Mouse (Mus musculus) limb, embryonic 11.5 days (tissue): ENCODE data around the gene Als2. TPM values are rescaled to one million over a fixed set of nuclear protein-coding genes. Genes with fewer than 3 reads are reported as not detected.
A peak's percentile ranks its signal among the peaks of the same experiment; 100 is the strongest.

Source experiments
- ATAC-seq: fragments of 200-750 bp; cut with Nextera tagmentation; 2 replicates; pipeline ENCODE4 v1.8.0; 2017; ENCODE audit warnings: low read depth; ENCODE audit not compliant: insufficient number of reproducible peaks, low FRiP score, low TSS enrichment
- DNase-seq: peaks from one replicate; pipeline ENCODE4 v3.0.0-alpha.2; 2015; ENCODE audit warnings: low spot score
- H3K27ac ChIP-seq: fragments of 300-500 bp; sonication (generic); replicated peaks from 2 replicates; pipeline ENCODE4 v1.5.1; 2014; ENCODE audit warnings: low read depth, mild to moderate bottlenecking, low read length
- H3K27me3 ChIP-seq: fragments of 300-500 bp; sonication (generic); 2 replicates; pipeline ENCODE4 v1.6.1; 2014; ENCODE audit warnings: mild to moderate bottlenecking, low read length, mixed read lengths; ENCODE audit not compliant: control insufficient read depth, insufficient read depth
- H3K36me3 ChIP-seq: fragments of 300-500 bp; sonication (generic); 2 replicates; pipeline ENCODE4 v1.6.1; 2014; ENCODE audit warnings: mild to moderate bottlenecking, low read length, moderate library complexity, mixed read lengths; ENCODE audit not compliant: control insufficient read depth, insufficient read depth
- H3K4me1 ChIP-seq: fragments of 300-500 bp; sonication (generic); 2 replicates; pipeline ENCODE4 v1.6.1; 2014; ENCODE audit warnings: low read length, mixed read lengths; ENCODE audit not compliant: control insufficient read depth, insufficient read depth
- H3K4me2 ChIP-seq: fragments of 300-500 bp; sonication (generic); 2 replicates; pipeline ENCODE4 v1.6.1; 2014; ENCODE audit warnings: low read depth, mild to moderate bottlenecking, moderate library complexity; ENCODE audit not compliant: severe bottlenecking
- H3K4me3 ChIP-seq: fragments of 300-500 bp; sonication (generic); 2 replicates; pipeline ENCODE4 v1.5.1; 2014; ENCODE audit warnings: low read depth, low read length
- H3K9ac ChIP-seq: fragments of 300-500 bp; sonication (generic); 2 replicates; pipeline ENCODE4 v1.6.1; 2014; ENCODE audit warnings: mild to moderate bottlenecking, low read length
- H3K9me3 ChIP-seq: fragments of 300-500 bp; sonication (generic); 2 replicates; pipeline ENCODE4 v1.6.1; 2016; ENCODE audit warnings: low read length; ENCODE audit not compliant: control insufficient read depth
- WGBS: fragments of 180-500 bp; shearing (Covaris S2); extraction: QIAGEN DNeasy Blood & Tissue Kit; methylation state at CpG from one replicate; pipeline ENCODE4 v1.1.7; 2014; 5-methylcytosine and 5-hydroxymethylcytosine counted together
- polyA plus RNA-seq: library from polyadenylated mRNA; unstranded; fragments of >200 nt; fragmentation: Nextera tagmentation; extraction: Ambion mirVana; gene quantifications from 2 replicates; pipeline ENCODE4 v1.2.1, GENCODE M21; 2014

Als2 gene
- polyA plus RNA-seq: 12.0 and 13.2 TPM in 2 replicates

- H3K27ac ChIP-seq: no peak within 1 kb of the TSS
- under 1% methylated on average over 57 of the region's 58 CpGs for WGBS
- peak within 1 kb of the TSS; percentile 86 for H3K4me3 ChIP-seq
- DNase-seq (peak; percentile 100), ATAC-seq (peak; percentile 98)
- no peaks in the 10 kb centered on the region for H3K4me1 ChIP-seq
- peak within 1 kb of the TSS; percentile 81 for H3K4me2 ChIP-seq
- no peaks in the 10 kb centered on the region for H3K9me3 ChIP-seq
- peak within 1 kb of the TSS; percentile 76 for H3K9ac ChIP-seq
- no peaks in the 10 kb centered on the region for H3K27me3 ChIP-seq
- no peaks in the 10 kb centered on the region for H3K36me3 ChIP-seq
Observed at GRCm38 (mm10) chr1:59236856-59237441, at the start of gene Als2. Als2 (minus strand) TSS chr1:59237231.

- WGBS: 72% methylated on average over 13 of the region's 13 CpGs
- no peak for DNase-seq
- H3K4me1 ChIP-seq: peaks cover 2% of the 10 kb centered on the region; the same call in 1 of the 2 replicates
- no peak for ATAC-seq
- no peaks in the 10 kb centered on the region for H3K36me3 ChIP-seq
- H3K9ac ChIP-seq: no peak overlapping the region
- H3K4me2 ChIP-seq: no peak overlapping the region
- no peak overlapping the region for H3K4me3 ChIP-seq
- no peak overlapping the region for H3K27ac ChIP-seq
- H3K9me3 ChIP-seq: no peaks in the 10 kb centered on the region
- no peaks in the 10 kb centered on the region for H3K27me3 ChIP-seq
Observed at GRCm38 (mm10) chr1:59286316-59286850, 49.4 kb upstream of the Als2 start.

GRCm38 (mm10) chr1:59285880-59286279, 48.8 kb upstream of the Als2 start:
- no peak for ATAC-seq
- no peak for DNase-seq
- WGBS: 88% methylated on average over 5 of the region's 5 CpGs
- H3K36me3 ChIP-seq: no peaks in the 10 kb centered on the region
- H3K9me3 ChIP-seq: no peaks in the 10 kb centered on the region
- no peak overlapping the region for H3K4me2 ChIP-seq
- H3K27me3 ChIP-seq: no peaks in the 10 kb centered on the region
- H3K9ac ChIP-seq: no peak overlapping the region
- H3K4me1 ChIP-seq: no peaks in the 10 kb centered on the region
- H3K27ac ChIP-seq: no peak overlapping the region
- H3K4me3 ChIP-seq: no peak overlapping the region

- 20% methylated on average over 3 of the region's 3 CpGs for WGBS
- H3K9me3 ChIP-seq: no peaks in the 10 kb centered on the region
- H3K36me3 ChIP-seq: no peaks in the 10 kb centered on the region
- ATAC-seq (no peak), DNase-seq (no peak)
- H3K4me3 ChIP-seq: no peak overlapping the region
- H3K27me3 ChIP-seq: no peaks in the 10 kb centered on the region
- H3K27ac ChIP-seq: no peak overlapping the region
- H3K4me1 ChIP-seq: peaks cover 25% of the 10 kb centered on the region
- H3K4me2 ChIP-seq: no peak overlapping the region
- H3K9ac ChIP-seq: no peak overlapping the region
Observed at GRCm38 (mm10) chr1:59272189-59272588, 35.2 kb upstream of the Als2 start.

DNA sequence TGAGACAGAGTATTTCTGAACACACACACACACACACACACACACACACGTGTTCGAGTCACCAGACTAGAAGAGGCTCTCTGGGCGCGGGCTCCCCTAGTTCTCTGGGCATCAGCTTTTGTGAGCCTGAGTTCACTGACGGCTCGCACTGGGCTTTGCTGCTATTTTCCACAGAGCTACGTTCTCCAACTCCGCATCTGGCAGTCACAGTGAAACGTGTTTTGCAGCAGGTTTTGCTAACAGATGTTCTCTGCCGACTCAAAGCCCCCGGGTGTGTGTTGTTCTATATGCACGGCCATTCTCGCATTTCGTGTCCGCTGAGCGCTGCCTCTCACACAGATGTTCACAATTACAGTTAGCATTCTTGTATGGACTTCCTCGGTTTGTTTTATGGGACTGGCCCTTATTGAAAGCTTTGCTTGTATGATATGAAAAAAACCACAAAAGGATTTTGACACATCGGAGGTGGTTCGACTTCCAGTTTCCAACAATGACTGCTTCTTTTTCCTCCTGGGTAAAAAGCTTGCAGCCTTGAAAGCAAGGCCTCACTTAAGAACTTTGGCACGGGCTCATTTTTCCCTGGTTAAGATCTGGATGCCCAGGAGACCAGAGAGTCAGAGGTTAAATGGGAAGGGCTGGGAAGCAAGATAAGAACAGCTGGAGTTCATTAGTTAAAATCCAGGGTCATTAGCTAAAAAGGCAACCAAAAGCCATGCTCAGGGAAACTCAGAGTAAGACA, 33.1 kb upstream of the Als2 start:
- H3K4me2 ChIP-seq: peak overlapping the region; percentile 1; the same call in 1 of the 2 replicates
- ATAC-seq: peak; percentile 84
- H3K9ac ChIP-seq: no peak overlapping the region
- H3K27me3 ChIP-seq: no peaks in the 10 kb centered on the region
- peak overlapping the region; percentile 86 for H3K27ac ChIP-seq
- DNase-seq: peak; percentile 86
- 7% methylated on average over 20 of the region's 20 CpGs for WGBS
- H3K4me1 ChIP-seq: peaks cover 25% of the 10 kb centered on the region
- no peaks in the 10 kb centered on the region for H3K9me3 ChIP-seq
- H3K36me3 ChIP-seq: no peaks in the 10 kb centered on the region
- no peak overlapping the region for H3K4me3 ChIP-seq

DNA sequence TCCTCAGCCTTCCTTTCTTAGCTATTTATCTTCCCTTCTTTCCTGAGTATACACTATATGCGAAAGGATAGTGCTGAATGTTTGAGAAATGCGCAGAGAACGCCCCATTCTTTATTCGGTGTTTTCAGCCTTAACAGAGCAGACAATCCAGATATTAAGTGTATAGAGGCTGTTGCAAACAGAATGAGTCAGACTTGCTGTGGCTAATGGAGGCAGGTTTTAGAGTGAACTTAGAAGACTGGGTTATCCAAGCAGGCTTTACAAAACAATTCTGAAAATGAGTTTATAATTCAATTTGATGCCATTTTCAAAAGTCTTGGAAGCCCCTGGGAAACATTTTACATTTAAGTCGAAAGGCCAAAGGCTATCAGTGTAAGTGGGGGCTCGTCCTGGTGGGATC, 32.4 kb upstream of the Als2 start:
- Histone ChIP-seq H3K4me1 (peaks cover 25% of the 10 kb centered on the region), H3K36me3 (no peaks in the 10 kb centered on the region), H3K27me3 (no peaks in the 10 kb centered on the region), H3K4me2 (peak overlapping the region; percentile 1; the same call in 1 of the 2 replicates), H3K4me3 (no peak overlapping the region), H3K9me3 (no peaks in the 10 kb centered on the region), H3K27ac (peak overlapping the region; percentile 86), H3K9ac (no peak overlapping the region)
- no peak for DNase-seq
- ATAC-seq: no peak
- 65% methylated on average over 6 of the region's 6 CpGs for WGBS

GRCm38 (mm10) chr1:59268931-59269330, 31.9 kb upstream of the Als2 start:
- Histone ChIP-seq H3K27ac (no peak overlapping the region; the same call in 1 of the 2 replicates), H3K27me3 (no peaks in the 10 kb centered on the region), H3K4me1 (peaks cover 25% of the 10 kb centered on the region), H3K9ac (no peak overlapping the region), H3K4me3 (no peak overlapping the region), H3K9me3 (no peaks in the 10 kb centered on the region), H3K36me3 (no peaks in the 10 kb centered on the region), H3K4me2 (no peak overlapping the region)
- DNase-seq (no peak), ATAC-seq (no peak)
- 35% methylated on average over 8 of the region's 8 CpGs for WGBS

GRCm38 (mm10) chr1:59257736-59258135, 20.7 kb upstream of the Als2 start:
- WGBS: 27% methylated on average over 3 of the region's 3 CpGs
- DNase-seq (no peak), ATAC-seq (no peak)
- no peak overlapping the region for H3K9ac ChIP-seq
- H3K4me2 ChIP-seq: no peak overlapping the region
- no peaks in the 10 kb centered on the region for H3K27me3 ChIP-seq
- H3K9me3 ChIP-seq: no peaks in the 10 kb centered on the region
- no peak overlapping the region for H3K4me3 ChIP-seq
- no peaks in the 10 kb centered on the region for H3K36me3 ChIP-seq
- peaks cover 14% of the 10 kb centered on the region for H3K4me1 ChIP-seq
- no peak overlapping the region for H3K27ac ChIP-seq
